Mouse (Mus musculus) telencephalon, adult 2 months (tissue): ENCODE measurements around the gene D230025D16Rik.

Experiments
- DNase-seq: peaks from one replicate; pipeline ENCODE4 v3.0.0-alpha.2; 2011; ENCODE audit warnings: low read depth, low spot score

The D230025D16Rik gene

GRCm38 (mm10) chr8:105268342-105269074 lies 43.6 kb downstream of the D230025D16Rik start:
- DNase-seq = peak; percentile 89

- no peak for DNase-seq
Measured at GRCm38 (mm10) chr8:105269075-105269458, 44.1 kb downstream of the D230025D16Rik start.

GRCm38 (mm10) chr8:105269461-105269947 lies 44.6 kb downstream of the D230025D16Rik start, which contains the start of gene Hsf4:
Gene Hsf4, plus strand, starts transcription at chr8:105269801.
- DNase-seq = no peak

- no peak for DNase-seq
Measured at GRCm38 (mm10) chr8:105270101-105270915, 45.4 kb downstream of the D230025D16Rik start.

GRCm38 (mm10) chr8:105270916-105271186 lies 45.9 kb downstream of the D230025D16Rik start:
- DNase-seq = no peak

GRCm38 (mm10) chr8:105275387-105275786 lies 50.4 kb downstream of the D230025D16Rik start:
- DNase-seq = no peak

- DNase-seq = no peak
Measured at GRCm38 (mm10) chr8:105275840-105276239, 50.9 kb downstream of the D230025D16Rik start, which contains the start of gene Nol3. Gene Nol3, plus strand, starts transcription at chr8:105276140.

GRCm38 (mm10) chr8:105276292-105277120 lies 51.6 kb downstream of the D230025D16Rik start:
- no peak for DNase-seq

GRCm38 (mm10) chr8:105278911-105279334 lies 54.0 kb downstream of the D230025D16Rik start:
- DNase-seq = no peak

GRCm38 (mm10) chr8:105280567-105280966 lies 55.6 kb downstream of the D230025D16Rik start:
- DNase-seq = no peak

GRCm38 (mm10) chr8:105281821-105282220 lies 56.9 kb downstream of the D230025D16Rik start:
- DNase-seq = no peak

- no peak for DNase-seq
Measured at GRCm38 (mm10) chr8:105282239-105282638, 57.3 kb downstream of the D230025D16Rik start.

GRCm38 (mm10) chr8:105283074-105283473 lies 58.1 kb downstream of the D230025D16Rik start:
- no peak for DNase-seq

GRCm38 (mm10) chr8:105285514-105285913 lies 60.6 kb downstream of the D230025D16Rik start:
- DNase-seq = no peak

GRCm38 (mm10) chr8:105286907-105287306 lies 62.0 kb downstream of the D230025D16Rik start:
- DNase-seq = no peak

- no peak for DNase-seq
Measured at GRCm38 (mm10) chr8:105288231-105288630, 63.3 kb downstream of the D230025D16Rik start.

- peak; percentile 97 for DNase-seq
Measured at GRCm38 (mm10) chr8:105288958-105289732, 64.2 kb downstream of the D230025D16Rik start.

- DNase-seq = no peak
Measured at GRCm38 (mm10) chr8:105289805-105290460, 65.0 kb downstream of the D230025D16Rik start, which contains the start of gene 4931428F04Rik. Gene 4931428F04Rik, minus strand, starts transcription at chr8:105289864.

GRCm38 (mm10) chr8:105290554-105291314 lies 65.8 kb downstream of the D230025D16Rik start:
- DNase-seq = no peak
